Mouse (Mus musculus): ENCODE measurements around the gene Nom1. TPM values are rescaled to one million over a fixed set of nuclear protein-coding genes. Genes with fewer than 3 reads are reported as not detected.

Nom1 gene
- total RNA-seq, 2 experiments from 2014 or later, result 20.3 to 20.9 TPM

DNA sequence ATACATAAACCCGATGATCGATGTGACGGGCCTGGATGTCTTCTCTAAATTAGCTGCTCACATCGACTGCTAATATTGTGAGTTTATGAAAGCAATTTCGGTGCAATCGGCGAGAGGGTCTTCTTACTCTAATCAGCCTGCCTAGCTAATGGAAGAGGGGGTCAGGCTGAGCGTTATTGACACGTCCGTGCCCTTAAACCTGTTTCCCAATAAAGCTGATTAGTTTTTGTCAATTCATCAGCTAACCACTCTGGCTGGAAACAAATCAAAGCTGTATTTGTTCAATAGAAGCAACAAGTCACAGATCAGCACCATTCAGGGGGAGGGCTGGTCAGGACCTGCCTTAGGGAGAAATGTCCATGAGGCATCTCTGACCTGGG, 51.5 kb downstream of the Nom1 start:
- intact Hi-C loops (cut with DNase I), result no loop called here
- DNase-seq (ENCODE audit: low spot score in 2 of 2), result no peak

DNA sequence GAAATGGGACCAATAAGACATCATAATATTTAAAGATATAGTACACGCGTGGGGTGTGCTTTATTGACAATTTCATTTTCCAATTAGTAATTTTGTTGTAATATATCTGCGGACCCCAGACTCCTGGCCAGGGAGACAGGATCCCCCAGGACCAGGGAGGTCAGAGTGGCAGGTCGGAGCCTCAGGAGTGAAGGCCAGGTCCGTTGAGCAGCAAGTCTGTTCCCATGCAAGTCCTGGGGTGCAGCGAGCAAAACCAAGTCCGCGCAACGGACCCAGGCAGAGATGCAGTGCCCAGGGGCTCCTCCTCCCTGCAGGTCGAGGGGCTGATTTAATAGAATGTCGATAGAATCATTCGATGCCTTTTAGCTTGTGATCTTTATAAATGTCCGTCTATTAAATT, 52.9 kb downstream of the Nom1 start:
- intact Hi-C loops (cut with DNase I), result no loop called here
- no peak for DNase-seq (ENCODE audit: low spot score in 2 of 2)

DNA sequence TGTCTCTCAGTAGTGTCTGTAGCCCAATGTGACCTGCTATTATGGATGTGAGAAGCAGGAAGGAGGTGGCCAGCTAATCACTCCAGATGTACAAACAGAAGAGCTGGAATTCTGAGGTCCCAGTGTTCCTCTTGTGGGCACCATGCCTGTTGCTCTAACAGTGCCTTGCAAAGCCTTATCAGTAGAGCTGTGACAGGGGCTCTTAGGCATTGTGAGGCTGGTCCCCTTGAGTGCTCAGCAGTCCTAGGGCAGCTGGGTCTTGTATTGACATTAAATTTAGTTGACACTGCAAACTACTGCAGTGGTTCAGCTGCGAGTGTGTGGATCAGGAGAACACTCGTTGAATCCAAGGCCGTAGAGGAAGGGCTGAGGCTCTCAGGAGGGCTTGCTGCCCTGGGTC, 72.5 kb downstream of the Nom1 start:
- intact Hi-C loops (cut with DNase I), result no loop called here
- no peak for DNase-seq (ENCODE audit: low spot score in 2 of 2)

Other genes starting within 250 kb of the Nom1 start
- gene Rnf32, start 238.7 kb upstream of the Nom1 start, total RNA-seq (2021), result 10 to 100 TPM; 15.9 to 20.9 TPM
- gene Lmbr1, start 56.3 kb upstream of the Nom1 start, total RNA-seq (2021), result 10 to 100 TPM; 35.4 to 36.7 TPM
- gene Mnx1, start 43.8 kb downstream of the Nom1 start, total RNA-seq (2021), result not detected
- 10 to 100 TPM; 77.2 to 82.0 TPM for gene Ube3c, start 134.6 kb downstream of the Nom1 start, total RNA-seq (2021)

Measured in left cerebral cortex, postnatal 14 days (tissue).